Mouse (Mus musculus) olfactory bulb, adult 2 months (tissue): ENCODE measurements around the gene Nol9.

Source experiments
- CTCF ChIP-seq: fragments of 200-500 bp; IDR thresholded peaks from 2 replicates; pipeline ENCODE4 v1.5.1; 2012; ENCODE audit warnings: low read depth, mild to moderate bottlenecking, low read length, moderate library complexity; ENCODE audit not compliant: insufficient read depth
- POLR2A ChIP-seq: fragments of 200-500 bp; IDR thresholded peaks from 2 replicates; pipeline ENCODE4 v1.6.1; 2012; ENCODE audit warnings: mild to moderate bottlenecking, low read depth, low read length, moderate library complexity; ENCODE audit not compliant: insufficient read depth

GRCm38 (mm10) chr4:152008148-152008500 is 31.0 kb upstream of the Nol9 start:
- TF ChIP-seq POLR2A (no peak), CTCF (no peak)
